Mouse (Mus musculus): ENCODE results near the gene Pank3.

- TF ChIP-seq POLR2A (IDR thresholded peaks at IDR 0.05; ENCODE audit: low read depth, low read length) (no peak), MEF2A (IDR thresholded peaks at IDR 0.05; ENCODE audit: borderline replicate concordance, low read depth, low read length) (no peak), UBTF (IDR thresholded peaks at IDR 0.05; ENCODE audit: low read depth, low read length) (no peak), ZKSCAN1 (IDR thresholded peaks at IDR 0.05; ENCODE audit: borderline replicate concordance, low read depth, low read length) (no peak), MAFK (IDR thresholded peaks at IDR 0.05; ENCODE audit: insufficient replicate concordance, low read length) (no peak), USF1 (IDR thresholded peaks at IDR 0.05; ENCODE audit: low read depth, low read length) (no peak), ELF1 (IDR thresholded peaks at IDR 0.05; ENCODE audit: low read depth, low read length) (no peak), MXI1 (IDR thresholded peaks at IDR 0.05; ENCODE audit: low read depth, low read length) (no peak), MYC (IDR thresholded peaks at IDR 0.05; ENCODE audit: low read depth, low read length) (no peak), MAZ (IDR thresholded peaks at IDR 0.05; ENCODE audit: low read depth, low read length) (no peak), GABPA (IDR thresholded peaks at IDR 0.05; ENCODE audit: insufficient replicate concordance, low read depth, low read length) (no peak)
Measured at GRCm38 (mm10) chr11:35743586-35743985, 25.7 kb upstream of the Pank3 start.
